Mouse (Mus musculus) cerebellum, adult 2 months (tissue): Measurements from ENCODE around the gene Nicn1.

ENCODE experiments used
- CTCF ChIP-seq: fragments of 200-500 bp; IDR thresholded peaks from 2 replicates; pipeline ENCODE4 v1.5.1; 2011; ENCODE audit warnings: low read depth, mild to moderate bottlenecking, control low read depth, low read length, moderate library complexity, borderline replicate concordance; ENCODE audit not compliant: insufficient read depth
- POLR2A ChIP-seq: fragments of 200-500 bp; IDR thresholded peaks from 2 replicates; pipeline ENCODE4 v1.6.1; 2011; ENCODE audit warnings: low read length, control low read depth, borderline replicate concordance; ENCODE audit not compliant: insufficient read depth

DNA sequence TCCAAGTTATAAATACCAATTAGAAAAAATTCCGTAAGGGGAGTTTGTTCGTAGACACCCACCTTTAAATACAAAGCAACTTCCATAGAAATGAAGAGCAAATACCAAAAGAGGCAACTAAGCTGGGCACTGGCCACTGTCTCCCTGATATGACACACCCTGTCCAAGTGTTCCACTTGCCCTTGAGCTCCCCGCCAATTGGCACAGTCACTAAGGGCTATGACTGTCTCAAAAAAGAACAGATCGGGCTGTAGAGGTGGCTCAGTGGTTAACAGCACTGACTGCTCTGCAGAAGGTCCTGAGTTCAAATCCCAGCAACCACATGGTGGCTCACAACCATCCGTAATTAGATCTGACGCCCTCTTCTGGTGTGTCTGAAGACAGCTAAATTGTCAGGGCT lies 38.4 kb upstream of the Nicn1 start:
- no peak for TF ChIP-seq CTCF
- no peak for TF ChIP-seq POLR2A
